Mouse (Mus musculus) liver, adult 10 weeks (tissue): Measurements from ENCODE around the gene Gm21818. TPM values are rescaled to one million over a fixed set of nuclear protein-coding genes. Genes with fewer than 3 reads are reported as not detected.

Experiments
- polyA plus RNA-seq: library from polyadenylated mRNA; stranded (reverse); fragments of 350-450 nt; fragmentation: Illumina TruSeq; extraction: RNeasy Lipid Tissue Mini Kit (QIAGEN cat#74804); gene quantifications from one replicate; pipeline ENCODE4 v1.2.3, GENCODE M21; 2014; ENCODE audit warnings: low read depth, low replicate concordance

Gene Gm21818
- not detected for polyA plus RNA-seq

DNA sequence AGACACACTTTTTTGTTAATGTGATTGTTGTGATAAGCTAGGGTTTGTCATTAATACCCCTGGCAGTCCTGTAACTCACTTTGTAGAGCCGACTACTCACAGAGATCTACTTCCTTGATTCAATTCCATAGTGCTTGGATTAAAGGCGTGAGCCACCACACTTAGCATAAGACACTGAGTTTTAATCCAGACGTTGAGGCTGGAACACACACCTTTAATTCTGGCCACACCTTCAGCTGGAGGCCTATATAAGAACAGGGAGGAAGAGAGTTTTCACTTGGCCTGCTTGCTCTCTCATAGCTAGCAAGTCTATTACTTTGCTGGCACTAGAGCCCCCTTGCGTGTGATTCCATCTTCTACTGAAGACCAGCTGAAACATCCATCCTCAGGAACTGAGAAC, at the start of gene Gm21818:
Gm21818 (plus strand) TSS at position 301 of the 400 bp plus-strand sequence.

GRCm38 (mm10) chr13:120139946-120140345, 32.3 kb upstream of the Gm21818 start, which contains the start of gene Gm20767:
Gene Gm20767 (plus strand): TSS chr13:120140246.

DNA sequence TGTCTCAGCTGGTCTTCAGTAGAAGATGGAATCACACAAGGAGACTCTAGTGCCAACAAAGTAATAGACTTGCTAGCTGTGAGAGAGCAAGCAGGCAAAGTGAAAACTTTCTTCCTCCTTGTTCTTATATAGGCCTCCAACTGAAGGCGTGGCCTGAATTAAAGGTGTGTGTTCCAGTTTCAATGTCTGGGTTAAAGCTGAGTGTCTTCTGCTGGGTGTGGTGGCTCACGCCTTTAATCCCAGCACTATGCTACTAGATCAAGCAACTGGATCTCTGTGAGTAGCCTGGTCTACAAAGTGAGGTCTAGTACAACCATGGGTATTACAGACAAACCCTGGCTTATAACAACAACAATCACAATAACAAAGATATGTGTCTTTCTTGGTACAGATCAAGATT, 43.6 kb downstream of the Gm21818 start, which contains the start of gene Gm21762:
Gm21762 (minus strand) TSS at position 101 of the 400 bp plus-strand sequence.

Other genes with a start within 250 kb of the Gm21818 start
- not detected for gene Gm21761, start 243.2 kb upstream of the Gm21818 start, polyA plus RNA-seq
- gene B020031M17Rik, start 221.6 kb upstream of the Gm21818 start, polyA plus RNA-seq: not detected
- gene Gm36079, start 145.4 kb upstream of the Gm21818 start, polyA plus RNA-seq: not detected
- gene Gm21188, start 120.2 kb upstream of the Gm21818 start, polyA plus RNA-seq: 0.34 TPM
- not detected for gene Gm20767, start 32.2 kb upstream of the Gm21818 start, polyA plus RNA-seq
- not detected for gene Gm21762, start 43.5 kb downstream of the Gm21818 start, polyA plus RNA-seq
- not detected for gene Gm21731, start 66.7 kb downstream of the Gm21818 start, polyA plus RNA-seq
- not detected for gene AF067061, start 90.7 kb downstream of the Gm21818 start, polyA plus RNA-seq
- 0.58 TPM for gene BC147527, start 128.0 kb downstream of the Gm21818 start, polyA plus RNA-seq
- gene Tcstv3, start 144.4 kb downstream of the Gm21818 start, polyA plus RNA-seq: not detected